Mouse (Mus musculus): ENCODE data around the gene Chn2.

Chn2 gene

DNA sequence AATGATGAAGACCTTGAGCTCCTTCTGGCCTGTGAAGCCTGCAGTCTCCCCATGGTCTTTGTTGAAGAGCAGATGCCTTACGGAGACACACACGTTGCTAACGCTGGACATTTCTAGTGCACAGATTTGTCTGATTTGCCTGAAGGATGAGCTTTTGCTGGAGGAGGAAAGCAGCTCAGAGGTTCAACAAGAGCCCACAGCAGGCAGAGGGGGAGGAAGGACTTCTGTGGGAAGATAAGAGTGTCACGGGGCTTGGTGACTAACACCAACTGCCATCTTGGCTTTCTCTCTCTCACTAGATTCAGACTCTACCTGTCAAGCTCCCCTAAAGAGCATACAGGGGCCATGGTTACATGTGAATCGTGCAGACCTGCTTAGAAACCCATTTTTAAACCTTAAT is 37.3 kb downstream of the Chn2 start:
- DNase-seq (ENCODE audit: low spot score in 2 of 2) = no peak

DNA sequence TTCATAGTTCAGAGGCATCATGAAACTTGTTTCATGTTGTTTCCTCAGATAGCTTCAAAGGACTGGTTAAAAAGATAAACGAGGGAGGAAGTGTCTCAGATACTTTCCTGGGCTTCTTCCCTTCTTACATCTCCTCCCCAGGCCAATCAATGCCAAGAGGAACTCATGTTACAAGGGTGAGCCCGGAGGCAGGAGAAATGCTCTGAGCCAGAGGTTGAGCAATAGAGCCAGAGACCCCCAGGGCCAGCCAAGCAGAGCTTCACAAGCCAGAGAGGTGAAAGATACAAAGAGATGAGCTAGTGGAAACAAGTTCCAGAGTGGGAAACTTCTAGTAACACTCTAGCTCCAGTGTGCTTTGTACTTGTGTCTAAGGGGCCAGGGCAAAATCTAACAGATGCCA is 38.9 kb downstream of the Chn2 start:
- no peak for DNase-seq (ENCODE audit: low spot score in 2 of 2)

DNA sequence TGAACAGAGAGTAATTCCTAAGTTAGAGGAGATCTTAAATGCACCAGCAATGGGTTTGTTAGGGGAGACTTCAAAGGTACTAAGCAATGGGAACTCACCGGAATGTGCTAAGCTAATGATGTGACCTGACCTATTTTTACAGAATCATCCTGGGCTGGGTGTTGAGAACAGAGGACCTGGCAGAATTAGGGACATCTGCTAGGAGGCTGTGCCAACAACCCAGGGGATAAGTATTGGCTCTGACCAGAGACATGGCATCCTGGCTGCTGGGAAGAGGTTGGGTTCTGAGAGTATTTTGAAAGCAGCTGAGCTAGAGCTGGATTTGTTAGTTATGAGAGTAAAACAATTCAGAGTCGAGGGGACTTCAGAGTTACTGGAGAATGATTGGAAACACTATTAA is 40.5 kb downstream of the Chn2 start:
- DNase-seq (ENCODE audit: low spot score in 2 of 2) = no peak

DNA sequence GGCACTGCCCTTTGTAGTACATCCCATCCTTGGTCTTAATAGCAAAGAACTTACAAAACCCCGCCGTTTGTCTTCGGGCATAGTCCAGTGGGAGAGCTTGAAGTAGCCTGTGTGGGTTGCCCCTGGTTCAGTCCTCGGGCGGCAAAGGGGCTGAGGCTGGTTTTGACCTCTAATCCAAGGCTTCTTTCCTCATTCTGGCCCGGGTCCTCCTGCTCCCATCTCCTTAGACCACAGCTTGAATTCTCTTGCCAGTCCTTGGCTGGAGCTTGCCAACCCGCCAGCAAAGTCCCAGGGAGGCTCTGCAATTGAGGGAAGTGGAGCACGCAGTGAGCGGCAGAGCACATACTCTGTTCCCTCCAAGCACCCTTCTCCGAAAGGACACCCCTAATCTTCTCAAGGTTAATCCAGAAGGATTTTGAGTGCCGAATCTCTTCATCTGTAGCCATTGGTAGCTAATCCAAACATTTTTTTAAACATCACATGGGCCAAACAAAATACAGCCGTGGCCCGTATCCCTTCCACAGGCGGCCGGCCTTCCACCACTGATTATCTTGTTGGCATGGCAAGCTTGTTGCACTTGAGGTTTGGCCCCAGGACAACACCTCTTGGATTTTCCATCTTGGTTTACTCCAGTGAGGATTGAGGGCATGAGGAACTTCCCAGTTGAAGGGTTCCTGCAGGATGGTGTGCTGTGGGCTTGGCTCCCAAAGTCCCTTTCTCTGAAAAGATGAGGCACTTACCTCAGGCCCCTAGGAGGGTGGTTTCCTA is 41.3 kb downstream of the Chn2 start:
- no peak for DNase-seq (ENCODE audit: low spot score in 2 of 2)

DNA sequence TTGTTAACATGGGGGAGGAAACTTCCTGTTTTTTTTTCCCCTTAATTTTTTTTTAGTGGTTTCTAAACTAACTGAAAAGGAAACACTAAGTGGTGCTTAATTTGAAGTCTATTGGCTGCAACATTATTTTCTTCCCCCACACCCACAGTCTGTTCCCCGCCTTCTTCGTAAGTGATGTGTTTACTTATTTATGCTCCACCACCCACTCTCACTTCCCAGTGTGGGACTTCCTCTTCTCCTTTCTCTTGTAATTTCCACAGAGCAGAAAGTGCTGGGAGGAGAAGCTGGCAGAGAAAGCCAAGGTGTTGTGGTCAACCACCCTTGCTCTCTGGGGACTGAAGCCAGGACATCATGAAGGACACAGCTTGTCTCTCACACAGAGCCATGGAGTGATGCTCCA is 43.2 kb downstream of the Chn2 start:
- no peak for DNase-seq (ENCODE audit: low spot score in 2 of 2)

DNA sequence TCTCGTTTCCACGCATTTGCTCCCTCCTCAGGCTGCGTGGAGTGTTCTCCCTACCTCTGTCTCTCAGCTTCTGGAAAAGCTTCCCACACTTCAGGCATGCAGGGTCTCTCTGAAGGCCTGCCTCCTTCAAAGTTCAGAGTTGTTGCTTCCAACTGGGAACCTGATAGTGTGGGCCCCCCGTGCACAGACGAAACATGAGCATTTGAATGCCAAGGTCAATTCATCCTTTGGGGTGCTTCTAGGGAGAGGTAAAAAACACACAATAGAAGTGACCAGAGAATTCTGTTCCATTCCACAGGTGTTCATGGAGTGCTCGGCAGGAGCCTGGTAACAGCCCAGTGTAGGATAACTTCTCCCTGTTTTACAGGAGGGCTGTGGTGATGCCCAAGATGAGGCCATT is 44.7 kb downstream of the Chn2 start:
- no peak for DNase-seq (ENCODE audit: low spot score in 2 of 2)

DNA sequence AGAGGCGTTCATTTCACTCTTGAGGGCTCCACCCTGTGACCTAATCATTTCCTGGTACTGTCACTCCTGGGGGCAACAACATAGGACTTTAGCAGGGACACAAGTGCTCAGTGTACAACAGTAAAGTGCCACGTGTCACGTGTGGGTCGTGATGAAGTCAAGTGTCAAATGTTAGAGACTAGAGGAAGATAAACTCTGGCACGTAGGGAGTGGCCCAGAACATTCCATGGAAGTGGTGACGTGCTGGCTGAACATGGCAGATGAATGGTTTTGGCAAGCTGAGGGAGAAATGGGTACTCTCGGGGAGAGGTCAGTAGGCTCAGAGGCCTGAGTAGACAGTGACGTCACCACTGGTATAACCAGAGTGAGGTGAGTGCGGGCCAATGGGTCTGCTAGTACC is 45.7 kb downstream of the Chn2 start:
- DNase-seq (ENCODE audit: low spot score in 2 of 2) = no peak

DNA sequence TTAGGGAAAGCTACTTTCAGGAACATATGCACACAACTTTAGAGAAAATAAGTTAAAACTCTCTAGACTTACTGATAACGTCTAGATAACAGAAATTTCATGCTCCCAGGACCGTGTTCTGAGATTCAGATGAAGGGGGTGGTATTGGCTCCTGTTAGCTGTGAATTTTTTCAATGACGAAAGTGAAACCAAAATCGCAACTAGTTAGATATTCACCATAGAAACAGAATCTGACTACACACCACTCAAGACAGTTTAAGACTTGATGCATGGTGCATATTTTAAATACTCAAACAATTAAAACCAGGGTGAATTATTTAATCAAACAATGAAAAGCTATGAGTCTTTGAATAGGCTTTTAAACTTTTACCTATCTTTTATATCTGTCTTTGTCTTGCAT is 48.8 kb downstream of the Chn2 start:
- DNase-seq (ENCODE audit: low spot score in 2 of 2) = no peak

DNA sequence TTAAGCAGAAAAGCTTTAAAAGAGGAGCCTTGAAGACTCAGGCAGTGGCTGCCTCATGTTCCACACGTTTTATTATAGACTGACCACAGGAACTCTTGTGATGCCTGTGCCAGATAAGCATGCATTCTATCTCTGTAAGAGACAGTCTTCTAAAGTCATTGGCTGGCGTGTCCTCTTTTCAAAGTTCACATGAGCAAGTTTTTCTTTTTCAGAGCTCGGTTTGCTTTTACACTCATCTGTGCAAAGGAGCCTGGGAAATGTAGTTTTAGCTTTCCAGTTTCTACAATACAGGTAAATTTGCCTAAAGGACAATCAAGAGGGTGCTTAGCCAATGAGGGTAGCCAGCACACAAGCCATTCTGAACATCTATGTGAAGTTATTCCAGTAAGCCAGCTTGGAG is 51.5 kb downstream of the Chn2 start:
- no peak for DNase-seq (ENCODE audit: low spot score in 2 of 2)

DNA sequence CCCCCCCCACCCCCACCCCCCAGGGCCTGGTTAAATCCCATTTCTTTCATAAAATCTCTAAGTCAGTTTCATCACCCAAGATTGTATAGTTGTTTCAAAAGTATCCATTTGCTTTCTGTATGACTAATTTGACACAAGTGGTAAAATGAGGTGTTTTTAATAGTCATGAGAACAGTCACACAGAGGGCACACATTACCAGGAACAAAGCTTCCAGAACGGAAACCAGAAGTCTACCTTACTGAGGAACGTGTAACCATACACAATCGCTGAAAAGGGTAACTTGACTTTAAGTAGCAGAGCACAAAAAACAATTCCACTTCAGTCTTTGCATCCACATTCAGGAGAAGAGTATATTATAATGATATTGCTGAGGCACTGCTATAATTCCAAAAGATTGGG is 53.6 kb downstream of the Chn2 start:
- no peak for DNase-seq (ENCODE audit: low spot score in 2 of 2)

DNA sequence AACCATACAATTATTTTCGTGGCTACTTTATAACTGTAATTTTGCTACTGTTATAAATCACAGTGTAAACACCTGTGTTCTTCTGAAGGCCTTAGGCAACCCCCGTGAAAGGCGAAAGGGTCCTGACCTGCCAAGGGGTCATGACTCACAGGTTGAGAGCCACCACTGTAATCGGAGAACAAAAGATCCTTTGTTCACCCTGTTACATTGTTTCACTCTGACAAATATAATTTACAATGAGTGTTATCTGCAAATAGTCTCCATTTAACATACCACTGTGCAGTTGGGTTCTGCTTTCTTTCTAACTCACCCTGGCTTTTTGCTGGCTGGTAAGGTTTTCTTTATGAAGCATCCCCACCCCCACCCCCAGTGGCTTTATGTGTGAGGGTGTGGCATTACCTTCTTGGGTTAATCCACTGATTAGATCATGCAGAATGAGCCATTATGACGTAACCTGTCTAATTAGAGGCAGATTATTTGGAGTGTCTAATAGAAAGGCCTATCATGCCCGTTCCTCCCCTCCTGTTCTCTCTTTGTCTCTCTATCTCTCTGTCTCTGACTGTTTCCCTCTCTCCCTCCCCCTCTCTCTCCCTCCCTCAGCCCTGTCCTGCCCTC is 56.9 kb downstream of the Chn2 start:
- no peak for DNase-seq (ENCODE audit: low spot score in 2 of 2)

DNA sequence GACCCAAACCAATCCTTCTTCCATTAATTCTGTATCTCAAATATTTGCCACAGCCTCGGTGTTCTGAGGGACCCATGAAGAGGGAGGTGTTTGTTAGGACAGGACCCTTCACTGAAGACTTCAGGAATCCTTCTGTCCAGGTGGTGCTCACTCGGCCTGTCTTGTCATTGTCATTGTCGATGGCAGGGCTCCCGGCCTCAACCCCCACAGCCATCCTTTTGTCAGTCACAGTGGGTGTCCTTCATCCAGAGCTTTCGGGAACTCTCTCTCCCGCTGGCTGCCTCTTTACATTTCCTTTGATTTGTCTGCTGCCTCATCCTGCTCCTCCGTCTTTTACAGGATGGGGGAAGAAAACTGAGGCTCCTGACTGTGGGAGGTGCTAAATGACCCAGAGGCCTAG is 57.5 kb downstream of the Chn2 start:
- no peak for DNase-seq (ENCODE audit: low spot score in 2 of 2)

DNA sequence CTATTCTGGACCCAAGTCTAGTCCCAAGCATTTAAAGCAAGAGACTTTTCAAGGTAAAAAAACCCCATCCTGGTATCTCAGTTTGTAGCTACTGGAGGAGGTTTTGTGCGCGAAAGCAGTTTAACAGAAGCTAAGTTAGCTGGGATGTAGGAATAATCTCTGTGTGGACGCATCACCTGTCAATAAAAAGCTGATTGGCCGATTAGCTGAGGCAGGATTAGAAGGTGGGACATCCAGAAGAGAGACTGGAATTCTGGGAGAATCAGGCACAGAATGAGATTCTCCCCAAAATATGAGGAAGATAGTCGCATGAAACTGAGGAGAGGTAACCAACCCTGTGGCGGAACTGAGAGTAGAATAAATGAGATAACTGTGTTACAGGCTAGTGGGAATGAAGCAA is 59.0 kb downstream of the Chn2 start:
- no peak for DNase-seq (ENCODE audit: low spot score in 2 of 2)

DNA sequence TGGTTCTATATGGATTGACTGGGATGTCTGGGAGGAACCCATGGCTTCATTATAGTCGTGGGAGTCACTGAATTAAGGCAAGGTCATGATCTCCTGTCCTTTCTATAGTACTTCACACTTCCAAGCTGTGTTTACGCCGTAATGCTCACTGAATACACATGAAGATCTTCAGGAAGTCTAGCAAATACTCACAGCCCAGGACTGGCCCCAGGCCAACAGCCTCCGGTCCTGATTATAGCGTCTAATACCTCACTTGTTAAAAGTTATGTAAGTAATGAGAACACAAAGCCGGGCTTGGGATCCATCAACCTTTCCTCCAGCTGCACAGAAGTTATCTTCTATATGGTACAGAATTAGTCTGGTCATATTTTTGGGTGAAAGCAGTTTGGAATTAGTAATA is 60.3 kb downstream of the Chn2 start:
- DNase-seq (ENCODE audit: low spot score in 2 of 2) = no peak

DNA sequence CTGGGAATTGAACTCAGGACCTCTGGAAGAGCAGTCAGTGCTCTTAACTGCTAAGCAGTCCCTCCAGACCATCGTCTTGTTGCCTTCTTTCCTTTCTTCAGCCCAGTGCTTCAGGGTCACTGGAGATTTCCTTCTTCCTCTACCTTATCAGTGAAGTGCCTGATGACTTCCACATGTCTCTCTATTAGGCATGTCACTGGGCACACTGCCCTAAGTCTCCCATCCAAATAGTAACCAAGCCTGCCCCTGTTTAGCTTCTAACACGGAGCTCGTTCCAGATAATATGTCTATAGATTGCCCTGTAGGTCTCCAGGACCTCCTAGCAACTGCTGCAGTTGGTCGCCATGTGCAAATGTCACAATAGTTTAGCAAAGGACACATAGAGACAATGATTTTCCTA is 62.9 kb downstream of the Chn2 start:
- no peak for DNase-seq (ENCODE audit: low spot score in 2 of 2)

DNA sequence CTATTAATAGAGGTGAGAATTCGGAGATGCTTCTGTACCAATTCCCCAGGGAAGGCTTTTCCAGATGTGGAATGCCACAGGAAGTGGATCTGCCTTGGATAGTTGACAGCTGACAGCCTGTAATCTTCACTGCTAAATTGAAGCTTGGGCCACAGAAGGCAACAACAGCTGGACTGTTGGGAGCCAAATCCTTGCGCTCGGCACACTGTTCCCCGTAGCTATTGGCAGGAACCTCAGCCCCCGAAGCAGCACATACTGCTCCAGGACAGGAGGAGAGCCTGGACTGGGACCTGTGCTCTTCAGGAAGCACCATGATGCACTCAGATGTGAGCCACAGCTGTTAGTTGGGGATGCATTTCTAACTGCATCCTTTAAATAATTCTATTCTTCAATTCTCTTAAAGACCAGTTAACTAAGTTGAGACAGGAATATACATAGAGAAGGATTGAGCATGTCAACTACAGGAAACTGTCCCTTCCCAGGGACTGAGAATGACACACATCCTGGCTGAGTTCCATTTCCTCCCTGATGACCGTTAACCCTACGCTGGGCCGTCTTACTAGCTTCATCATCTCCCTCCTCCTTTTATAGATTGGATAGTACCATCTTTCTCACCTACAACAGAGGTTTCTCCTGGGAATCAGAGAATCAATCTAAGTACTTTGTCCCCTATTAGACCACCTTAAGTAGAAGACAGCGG is 64.1 kb downstream of the Chn2 start:
- no peak for DNase-seq (ENCODE audit: low spot score in 2 of 2)

DNA sequence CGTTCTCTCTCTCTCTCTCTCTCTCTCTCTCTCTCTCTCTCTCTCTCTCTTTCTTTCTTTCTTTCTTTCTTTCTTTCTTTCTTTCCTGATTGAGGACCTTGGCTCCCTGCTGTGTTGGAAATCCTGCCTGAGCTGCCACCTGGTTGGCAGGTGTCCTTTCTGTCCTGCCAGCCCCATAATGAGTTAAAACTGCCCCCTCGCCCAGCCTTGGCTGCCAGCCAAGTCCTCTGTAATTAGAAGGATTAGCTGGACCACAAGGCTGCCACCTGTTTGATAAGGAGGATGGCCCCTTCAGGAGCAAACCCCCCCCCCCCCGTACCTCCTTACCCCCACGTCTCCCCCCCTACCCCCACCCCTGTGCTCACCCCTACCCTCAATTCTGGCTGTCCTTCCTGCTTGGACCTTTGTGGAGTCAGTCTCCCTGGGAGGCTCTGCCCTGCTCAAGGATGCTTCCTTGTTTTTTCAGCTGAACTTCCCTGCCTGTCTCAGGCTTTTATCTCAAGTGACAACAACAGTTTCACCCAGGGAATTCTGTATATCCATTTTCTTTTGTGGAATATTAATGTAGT is 72.1 kb downstream of the Chn2 start:
- DNase-seq (ENCODE audit: low spot score in 2 of 2) = no peak

DNA sequence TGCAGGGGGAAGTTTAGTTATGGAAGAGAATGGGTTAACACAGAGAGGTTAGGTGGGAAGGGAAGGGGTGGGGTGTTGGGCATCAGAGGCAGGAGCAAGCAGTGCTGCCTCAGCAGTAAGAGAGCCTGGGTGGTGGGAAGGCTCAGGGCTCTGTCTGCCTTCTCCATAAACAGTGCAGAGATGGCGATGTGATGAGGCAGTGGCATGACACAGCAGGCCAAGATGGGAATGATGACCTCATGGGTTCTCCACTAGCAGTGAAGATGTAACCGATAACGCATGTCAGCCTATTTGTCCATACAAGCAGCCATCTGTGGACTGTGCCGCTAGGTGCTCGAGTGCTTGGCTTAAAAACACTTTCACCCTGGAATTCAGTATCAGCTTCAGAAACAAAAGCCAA is 74.0 kb downstream of the Chn2 start:
- DNase-seq (ENCODE audit: low spot score in 2 of 2) = no peak

DNA sequence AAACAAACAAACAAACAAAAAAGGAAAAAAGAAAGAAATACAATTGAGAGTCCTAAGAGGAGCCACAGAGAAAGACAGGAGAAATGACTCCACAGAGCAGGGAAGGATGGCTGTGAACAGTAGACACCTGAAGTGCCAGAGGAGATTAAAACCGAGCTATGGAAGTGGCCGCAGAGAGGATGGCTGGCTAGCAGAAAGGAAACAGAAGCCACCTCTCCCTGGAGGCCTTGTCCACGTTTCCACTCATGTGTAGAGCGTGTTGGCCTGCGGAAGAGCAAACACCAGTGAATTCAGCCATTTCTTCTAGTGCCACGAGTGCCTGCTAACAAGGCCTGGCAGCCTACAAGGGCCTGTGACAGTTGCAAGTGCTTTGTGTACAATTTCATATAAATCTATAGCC is 75.1 kb downstream of the Chn2 start:
- no peak for DNase-seq (ENCODE audit: low spot score in 2 of 2)

DNA sequence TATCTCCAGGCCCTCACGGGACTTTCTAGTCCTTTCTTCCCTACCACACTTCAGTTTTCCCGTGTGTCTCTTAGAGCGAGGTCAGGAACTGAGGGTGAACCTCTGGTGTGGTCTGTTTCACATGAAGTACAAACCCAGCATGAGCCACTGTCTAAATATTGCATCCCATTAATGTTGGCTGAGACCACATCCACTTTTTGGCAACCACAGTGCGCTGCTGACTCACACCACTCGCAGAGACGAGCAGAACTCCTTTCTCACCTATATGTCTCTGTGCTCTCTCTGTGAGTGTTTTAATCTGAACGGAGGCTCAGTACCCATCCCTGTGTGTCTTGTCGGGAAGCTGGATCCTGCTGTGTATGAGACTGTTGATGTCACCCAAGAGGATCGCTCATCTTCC is 76.9 kb downstream of the Chn2 start:
- no peak for DNase-seq (ENCODE audit: low spot score in 2 of 2)

DNA sequence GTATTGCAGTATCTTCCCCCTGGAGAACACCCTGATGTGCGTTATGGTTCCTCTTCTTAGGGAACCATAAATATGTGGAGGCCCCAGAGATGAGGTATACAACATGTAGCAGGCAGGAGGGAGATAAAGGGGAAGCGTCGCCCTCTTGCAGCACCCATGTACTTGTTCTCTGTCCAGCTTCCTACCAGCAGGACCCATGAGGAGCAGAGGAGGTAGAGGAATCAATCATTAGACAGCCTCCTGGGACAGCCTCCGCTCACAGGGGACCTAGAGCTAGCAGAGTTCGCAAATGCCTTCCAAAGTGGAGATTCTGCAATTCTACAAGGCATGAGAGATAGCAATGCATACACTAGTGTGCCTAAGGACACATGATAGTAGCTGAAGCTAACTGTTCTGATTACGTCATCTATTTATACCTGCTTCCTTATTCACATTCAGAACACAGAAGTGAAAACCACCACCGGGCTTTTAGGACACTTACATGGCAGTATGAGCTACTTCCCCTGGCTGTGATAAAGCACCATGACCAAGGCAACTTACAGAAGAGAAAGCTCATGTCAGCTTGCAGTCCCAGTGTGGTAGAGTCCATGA is 77.7 kb downstream of the Chn2 start:
- DNase-seq (ENCODE audit: low spot score in 2 of 2) = no peak

DNA sequence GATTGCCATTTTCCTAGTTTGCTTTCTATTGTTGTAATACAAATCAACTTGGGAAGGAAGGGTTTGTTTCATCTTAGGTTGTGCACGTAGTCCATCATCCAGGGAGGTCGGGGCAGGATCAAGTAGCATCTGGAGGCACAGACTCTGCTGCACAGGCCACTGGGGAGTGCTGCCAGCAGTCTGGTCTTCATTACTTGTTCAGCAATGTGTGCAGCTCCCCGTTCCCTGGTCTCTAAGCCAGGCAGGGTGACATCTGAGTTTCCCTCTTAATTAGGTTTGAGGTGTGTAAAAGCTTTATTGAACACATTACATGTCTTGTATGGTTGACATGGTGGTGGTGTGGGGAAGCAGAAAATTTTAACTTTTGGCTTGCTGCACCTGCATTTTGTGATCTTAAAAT is 79.0 kb downstream of the Chn2 start:
- no peak for DNase-seq (ENCODE audit: low spot score in 2 of 2)

DNA sequence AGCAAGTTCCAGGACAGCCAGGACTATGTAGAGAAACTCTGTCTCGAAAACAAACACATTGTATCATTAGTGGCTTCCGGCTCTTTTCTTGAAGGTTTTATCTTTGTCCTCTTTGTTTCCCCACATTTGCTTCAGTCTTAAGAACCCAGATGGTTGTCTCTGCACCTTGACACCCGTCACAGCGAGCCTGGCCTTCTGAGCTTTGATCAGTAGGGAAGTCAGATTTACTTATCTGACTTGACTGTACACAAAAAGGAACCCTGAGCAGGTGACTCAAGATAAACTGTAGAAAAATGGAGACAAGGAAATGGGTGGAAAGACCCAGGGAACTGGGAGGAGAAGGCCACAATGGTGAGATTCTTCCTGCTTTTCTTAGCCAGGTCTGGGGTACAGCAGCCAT is 79.5 kb downstream of the Chn2 start:
- no peak for DNase-seq (ENCODE audit: low spot score in 2 of 2)
